Mouse (Mus musculus): Measurements from ENCODE around the gene C130050O18Rik.

DNA sequence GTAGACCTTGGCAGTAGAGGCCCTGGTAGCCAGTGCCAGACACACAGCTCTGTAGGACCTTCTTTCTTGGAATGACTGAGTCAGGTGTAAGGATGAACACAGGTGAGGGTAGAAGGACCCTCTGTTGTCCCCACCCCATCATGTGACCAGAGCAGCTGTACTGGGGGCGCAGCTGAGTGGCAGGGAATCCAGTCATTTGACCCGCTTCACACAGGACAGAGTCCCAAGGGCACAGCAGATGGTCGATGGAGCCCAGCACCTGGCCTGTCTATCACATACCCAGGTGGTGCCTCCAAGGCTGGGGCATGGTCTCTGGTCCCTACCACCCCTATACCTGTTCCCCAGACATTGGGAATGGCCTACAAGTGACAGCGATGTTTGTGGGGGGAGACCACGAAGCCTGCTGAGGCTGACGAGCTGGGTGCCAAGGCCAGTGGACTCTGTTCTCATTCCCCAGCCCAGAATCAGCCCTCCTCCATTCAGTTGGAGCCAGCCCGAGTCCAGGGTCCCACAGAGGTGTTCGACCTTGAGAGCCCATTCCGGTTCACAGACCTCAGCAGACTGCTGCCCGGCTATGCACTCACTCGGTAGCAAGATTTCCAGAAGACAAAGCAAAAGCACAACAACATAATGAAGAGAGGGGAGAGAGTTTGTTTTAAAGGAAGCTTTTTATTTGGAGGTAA is 36.3 kb upstream of the C130050O18Rik start:
- TF ChIP-seq CTCF (IDR thresholded peaks at IDR 0.05; ENCODE audit: extremely low read depth, insufficient read depth, low read length) (no peak), POLR2A (IDR thresholded peaks at IDR 0.05; ENCODE audit: extremely low read depth, insufficient read depth, low read length) (no peak)
